Mouse (Mus musculus) left cerebral cortex, postnatal 25 days (tissue): ENCODE measurements around the gene Jph3. TPM values are rescaled to one million over a fixed set of nuclear protein-coding genes. Genes with fewer than 3 reads are reported as not detected.

Source experiments
- DNase-seq, 2 experiments: peaks; one replicate each; pipeline ENCODE4 v3.0.0; 2022; ENCODE audit warnings: low spot score in 2 of 2, mixed read lengths in 1 of 2
- intact Hi-C: fragments of 180-260 bp; cut with DNase I; formaldehyde crosslinking; loops from one replicate; pipeline ENCODE4 v1.15.1; 2025
- total RNA-seq, 2 experiments: library from RNA; stranded (reverse); gene quantifications; 2 replicates each; pipeline ENCODE4 v1.2.3; 2021

Gene Jph3
- 100 to 1,000 TPM; 254 to 260 TPM for total RNA-seq

DNA sequence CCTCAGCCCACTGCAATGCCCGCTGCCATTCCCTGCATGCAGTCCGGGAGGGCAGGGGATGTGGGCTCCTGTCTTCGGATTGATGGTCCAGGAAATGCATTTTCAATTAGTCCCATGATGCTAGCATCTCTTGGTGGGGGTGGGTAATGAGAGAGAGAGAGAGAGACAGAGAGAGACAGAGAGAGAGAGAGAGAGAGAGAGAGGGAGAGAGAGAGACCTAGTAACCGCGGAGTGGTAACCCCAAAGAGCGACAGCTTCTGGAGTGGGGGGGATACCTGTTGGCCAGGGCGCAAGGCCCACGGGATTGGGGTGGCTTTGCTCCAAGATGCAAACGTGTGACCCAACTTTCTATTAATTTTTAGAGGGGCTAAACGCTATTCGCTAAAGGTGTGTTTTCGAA lies at the start of gene Jph3:
Jph3 (plus strand) TSS at position 301 of the 400 bp plus-strand sequence.
- no peak for DNase-seq
- intact Hi-C loops = no loop called here

DNA sequence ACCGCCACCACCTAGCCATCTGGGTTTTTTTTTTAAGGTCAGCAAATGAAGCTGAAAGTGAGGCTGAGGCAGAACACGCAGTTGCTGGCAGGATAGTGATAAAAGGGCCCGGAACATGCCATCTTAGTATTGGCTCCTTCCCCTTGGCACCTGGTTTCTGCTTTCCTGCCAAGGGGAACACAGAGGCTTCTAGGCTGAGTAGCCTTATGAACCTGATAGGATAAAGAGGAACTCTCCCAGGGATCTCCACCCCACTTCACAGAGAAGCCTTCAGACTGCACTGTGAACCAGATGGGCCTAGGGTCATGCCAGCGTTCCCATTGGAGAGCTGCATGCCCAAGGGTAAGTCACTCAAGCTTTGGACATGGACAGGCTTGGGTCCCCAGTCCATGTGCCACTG lies 48.5 kb upstream of the Jph3 start:
- intact Hi-C loops = no loop called here

DNA sequence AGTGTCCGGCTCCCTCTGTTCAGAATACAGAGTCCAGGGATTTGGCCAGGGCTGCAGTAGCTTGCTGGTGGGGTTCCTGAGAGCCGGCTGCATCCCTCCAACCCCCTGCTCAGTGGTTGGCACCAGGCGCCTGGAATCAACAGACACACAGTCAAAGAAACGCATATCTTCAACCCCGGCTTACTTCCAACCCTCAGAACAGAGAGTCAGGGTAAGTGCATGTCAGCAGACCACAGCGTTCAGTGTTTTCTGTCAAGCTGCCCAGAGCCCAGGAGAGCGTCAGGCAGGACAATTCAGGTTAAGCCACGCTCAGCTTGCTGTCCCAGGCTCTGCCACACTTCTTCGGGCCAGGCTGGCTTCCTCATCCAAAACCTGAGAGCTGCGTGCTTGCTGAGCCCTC lies 48.0 kb upstream of the Jph3 start:
- intact Hi-C loops = no loop called here
- DNase-seq = no peak

More for the DNA sequence above, 48.5 kb upstream of the Jph3 start:
- DNase-seq = no peak

DNA sequence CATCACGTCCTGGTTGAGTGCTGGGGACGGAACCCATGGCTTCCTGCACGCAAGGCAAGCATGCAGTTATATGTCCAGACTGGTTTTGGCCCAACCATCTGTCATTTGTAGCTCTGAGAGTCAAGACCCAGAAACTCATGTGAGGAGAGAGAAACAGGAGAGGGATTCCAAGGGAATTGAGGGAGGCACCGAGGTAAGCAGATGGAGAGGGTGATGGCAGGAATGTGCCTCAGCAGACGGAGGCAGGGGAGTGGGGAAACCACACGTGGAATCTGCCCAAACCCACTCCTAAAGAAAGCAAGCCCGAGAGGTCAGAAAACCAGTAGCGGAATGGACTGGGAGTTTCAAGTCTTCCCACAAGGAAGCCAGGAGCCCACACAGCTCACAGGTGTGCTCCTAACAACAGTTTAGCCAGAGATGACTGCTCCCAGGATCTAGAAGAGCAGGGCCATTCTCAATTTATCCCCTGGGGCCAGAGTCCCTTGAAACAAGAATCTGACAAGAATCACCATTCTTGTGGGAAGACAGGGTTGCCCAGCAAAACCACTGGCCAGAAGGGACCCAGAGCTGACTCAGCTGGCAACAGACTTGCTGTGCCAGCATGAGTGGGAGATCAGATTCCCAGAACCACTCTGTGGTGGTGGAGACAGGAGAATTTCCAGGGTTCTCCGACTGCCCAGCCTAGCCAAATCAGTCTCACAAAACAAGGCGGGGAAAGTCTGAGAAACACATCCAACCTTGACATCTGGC lies 46.2 kb upstream of the Jph3 start:
- intact Hi-C loops = no loop called here
- DNase-seq = peak in 1 of 2 experiments; percentile 67

DNA sequence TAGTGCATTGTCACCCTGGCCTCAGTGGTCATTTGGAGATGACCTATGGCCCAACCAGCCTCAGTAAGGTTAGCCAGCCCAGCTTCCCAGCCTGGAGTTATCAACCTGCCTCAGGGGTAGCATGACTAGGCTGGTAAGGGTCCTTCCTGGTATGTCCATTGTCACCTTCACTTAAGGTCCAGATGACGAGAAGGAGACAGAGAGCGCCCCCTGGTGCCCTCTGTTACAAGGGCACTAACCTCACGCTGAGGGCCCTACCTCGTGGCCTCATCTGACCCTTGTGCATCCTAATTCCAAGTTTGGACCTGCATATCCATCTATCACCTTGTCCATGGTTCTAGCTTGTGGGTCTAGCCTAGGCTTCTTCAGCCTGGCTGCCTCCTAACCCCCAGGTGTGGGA lies 44.0 kb upstream of the Jph3 start:
- intact Hi-C loops = loop anchor here (2.0 to 5.0 kb wide), 3 partner anchors 68 to 138 kb away; no protein-coding TSS in a partner anchor
- DNase-seq = peak in 1 of 2 experiments; percentile 46

DNA sequence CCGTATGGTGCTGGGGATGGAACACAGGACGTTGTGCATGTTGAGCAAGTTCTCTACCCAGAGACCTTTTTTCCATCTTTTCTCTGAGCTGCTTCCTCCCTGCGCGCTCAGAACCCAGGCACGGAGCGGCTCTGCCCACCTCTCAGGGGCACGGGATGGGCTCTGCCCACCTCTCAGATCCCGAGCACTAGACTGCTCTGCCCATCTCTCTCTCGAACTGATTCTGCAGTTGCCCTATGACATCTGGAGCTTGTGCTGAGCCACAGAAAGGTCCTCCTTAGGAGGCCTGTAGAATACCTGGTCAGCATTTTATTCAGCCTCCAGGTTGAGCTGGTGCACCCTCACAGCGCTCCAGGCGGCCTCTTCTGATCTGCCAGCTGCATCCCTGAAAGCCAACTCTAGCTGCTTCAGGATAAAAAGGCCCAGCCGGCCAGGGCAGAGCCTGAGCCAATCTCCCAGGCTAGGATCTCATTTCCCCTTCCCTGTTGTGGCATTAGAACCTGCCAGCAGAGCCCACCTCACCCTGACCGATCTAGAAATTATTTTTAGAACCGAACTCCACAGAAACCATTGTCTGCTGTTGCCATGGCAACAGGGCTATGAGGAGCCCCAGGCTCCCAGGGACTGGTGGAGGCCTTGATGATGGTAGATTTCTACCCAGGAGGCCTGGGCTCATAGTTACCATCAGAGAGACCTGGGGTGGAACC lies 41.8 kb upstream of the Jph3 start:
- DNase-seq = peak; percentile 77 to 82
- intact Hi-C loops = loop anchor here (5.0 kb wide), 2 partner anchors 70 to 140 kb away; no protein-coding TSS in a partner anchor

DNA sequence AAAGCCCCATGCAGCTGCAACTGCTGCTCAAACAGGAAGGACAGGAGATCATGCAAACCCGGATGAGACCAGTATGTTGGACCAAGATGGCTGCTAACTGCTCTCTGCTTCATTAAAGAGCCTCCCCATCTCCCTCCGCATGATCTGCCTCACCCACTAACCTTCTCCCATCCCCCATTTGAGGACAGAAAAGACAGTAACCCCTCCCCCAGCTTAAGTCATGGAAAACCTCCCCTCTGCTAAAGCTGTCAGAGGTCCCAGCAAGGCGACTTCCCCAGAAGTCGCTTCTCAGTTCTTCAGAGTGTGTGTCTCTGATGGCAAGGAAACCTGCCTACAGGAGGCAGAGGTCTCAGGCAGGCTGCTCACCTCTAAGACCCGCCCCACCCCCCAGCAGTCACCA lies 40.9 kb upstream of the Jph3 start:
- intact Hi-C loops = loop anchor here (5.0 kb wide), 2 partner anchors 71 to 141 kb away; no protein-coding TSS in a partner anchor
- no peak for DNase-seq

DNA sequence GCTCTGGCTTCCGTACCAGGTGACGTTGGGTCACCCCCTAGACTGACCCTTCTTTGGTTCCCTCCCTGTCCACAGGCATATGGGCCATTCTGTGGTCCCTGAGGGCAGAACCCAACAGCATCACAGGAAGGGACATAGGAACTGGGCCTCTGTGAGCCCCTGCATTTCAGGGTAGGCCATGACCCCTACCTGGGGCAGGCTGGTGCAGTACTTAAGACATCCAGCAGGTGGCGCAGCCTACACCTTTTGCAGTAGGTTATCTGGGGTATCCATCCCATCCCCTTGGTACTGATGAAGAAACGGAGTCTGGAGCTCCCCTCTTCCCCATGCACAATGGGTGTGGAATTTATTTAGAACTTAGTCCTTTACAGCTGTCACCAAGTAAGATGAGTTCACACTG lies 35.0 kb upstream of the Jph3 start:
- no peak for DNase-seq
- intact Hi-C loops = no loop called here

DNA sequence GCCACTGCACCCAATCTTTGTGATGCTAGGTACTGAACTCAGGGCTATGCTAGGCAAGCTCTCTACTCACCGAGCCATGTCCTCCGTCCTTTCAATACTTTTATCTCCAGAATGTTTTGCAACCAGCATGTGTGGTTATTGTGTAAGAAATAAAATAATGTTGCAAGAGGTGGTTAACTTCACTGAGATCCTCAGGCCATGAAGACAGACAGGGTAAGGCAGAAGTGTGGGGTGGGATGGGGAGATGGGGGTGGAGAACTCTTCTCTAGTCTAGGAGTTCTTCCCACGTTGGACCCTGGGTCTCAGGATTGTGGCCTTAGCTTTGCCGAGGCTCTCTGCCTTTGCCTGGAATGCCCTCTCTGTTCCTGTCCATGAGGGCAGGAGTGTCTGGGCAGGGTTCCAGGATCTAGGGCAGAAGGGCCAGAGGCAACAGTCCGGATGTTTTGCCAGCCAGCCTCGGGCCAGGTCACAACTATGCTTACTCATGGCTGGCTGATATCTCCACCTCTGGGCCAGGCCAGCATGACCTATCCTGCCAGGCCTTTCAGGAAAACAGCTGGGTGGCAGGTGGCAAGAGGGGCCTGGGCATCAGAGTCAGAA lies 33.7 kb upstream of the Jph3 start:
- no peak for DNase-seq
- intact Hi-C loops = no loop called here

DNA sequence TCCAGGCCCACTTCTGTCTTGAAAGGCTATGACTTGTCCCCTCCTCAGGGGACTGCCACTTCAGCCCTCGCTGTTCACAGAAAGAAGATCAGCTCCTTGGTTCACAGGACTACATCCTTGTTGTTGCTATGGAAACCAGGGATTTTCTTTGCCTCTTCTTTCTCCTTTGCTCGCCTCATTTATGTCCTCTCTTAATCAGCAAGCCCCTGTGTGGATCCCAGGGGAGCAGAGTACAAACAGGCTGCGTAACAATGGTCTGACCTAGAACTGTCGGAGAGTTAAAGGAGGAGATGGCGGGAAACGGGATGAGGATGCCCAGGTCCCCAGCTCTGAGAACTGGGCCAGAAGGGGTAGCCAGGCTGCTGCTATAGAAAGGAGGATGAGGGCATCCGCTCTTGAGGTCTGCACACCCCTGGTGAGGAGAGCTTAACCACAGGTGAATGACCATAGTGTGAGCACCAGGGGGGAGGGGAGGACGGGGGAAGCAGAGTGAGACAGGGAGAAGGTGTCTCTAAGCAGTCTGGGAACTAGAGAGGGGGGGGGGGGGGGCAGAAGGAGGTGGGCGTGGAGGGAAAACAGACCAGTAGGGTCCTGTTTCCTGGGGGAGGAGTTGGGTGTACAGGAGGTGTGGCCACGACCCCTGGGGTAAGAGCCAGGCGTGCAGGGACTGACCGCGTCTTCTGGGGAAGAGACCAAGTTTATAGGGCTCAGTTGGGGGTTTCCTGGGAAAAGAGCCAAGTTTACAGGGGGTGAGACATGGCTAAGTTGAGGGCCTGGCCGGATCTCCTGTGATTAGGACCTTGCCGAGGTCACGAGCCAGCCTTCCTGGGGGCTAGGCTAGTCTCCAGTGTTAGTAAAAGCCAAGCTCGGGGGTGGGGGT lies 31.4 kb upstream of the Jph3 start:
- intact Hi-C loops = no loop called here
- DNase-seq = peak in 1 of 2 experiments; percentile 49

DNA sequence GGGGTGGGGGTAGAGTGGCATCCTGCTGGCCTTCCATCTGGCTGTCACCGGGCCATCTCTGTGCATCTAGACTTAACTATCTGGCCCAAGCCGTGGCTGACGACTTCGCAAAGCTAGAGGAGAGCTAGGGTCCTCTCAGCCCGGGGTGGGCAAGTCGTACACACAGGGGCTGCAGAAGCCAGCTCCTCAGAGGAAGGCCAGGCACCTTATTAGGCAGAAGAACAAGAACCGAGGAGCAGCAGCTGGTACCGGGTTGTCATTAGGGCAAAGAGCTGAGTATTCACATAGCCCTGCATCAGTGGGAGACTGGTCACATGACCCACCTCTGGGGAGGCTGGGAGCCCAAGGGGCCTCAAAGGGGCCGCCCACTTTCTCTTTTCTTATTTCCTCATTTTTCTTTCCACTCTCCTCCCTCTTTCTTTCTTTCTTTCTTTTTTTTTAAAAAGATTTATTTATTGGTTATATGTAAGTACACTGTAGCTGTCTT lies 30.8 kb upstream of the Jph3 start:
- no peak for DNase-seq
- intact Hi-C loops = no loop called here

DNA sequence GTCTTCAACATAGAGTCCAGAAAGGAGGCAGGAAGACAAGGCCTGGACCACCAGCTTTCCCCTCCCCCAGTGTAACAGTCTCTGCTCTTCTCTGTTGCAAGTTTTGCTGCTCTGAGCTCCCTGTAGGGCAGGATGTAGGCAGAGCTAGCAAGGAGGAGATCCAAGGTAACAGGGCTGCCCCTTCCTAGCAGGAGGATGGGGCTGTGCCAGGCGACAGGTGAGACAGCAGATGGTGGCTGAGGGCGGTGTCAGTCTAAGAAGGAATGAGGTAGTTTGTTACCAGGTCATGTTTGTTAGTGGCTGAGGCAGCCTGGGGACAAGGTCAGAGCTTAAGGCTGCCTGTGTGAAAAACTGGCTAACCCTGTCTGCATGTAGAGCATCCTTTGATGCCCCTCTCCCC lies 29.5 kb upstream of the Jph3 start:
- DNase-seq = no peak

DNA sequence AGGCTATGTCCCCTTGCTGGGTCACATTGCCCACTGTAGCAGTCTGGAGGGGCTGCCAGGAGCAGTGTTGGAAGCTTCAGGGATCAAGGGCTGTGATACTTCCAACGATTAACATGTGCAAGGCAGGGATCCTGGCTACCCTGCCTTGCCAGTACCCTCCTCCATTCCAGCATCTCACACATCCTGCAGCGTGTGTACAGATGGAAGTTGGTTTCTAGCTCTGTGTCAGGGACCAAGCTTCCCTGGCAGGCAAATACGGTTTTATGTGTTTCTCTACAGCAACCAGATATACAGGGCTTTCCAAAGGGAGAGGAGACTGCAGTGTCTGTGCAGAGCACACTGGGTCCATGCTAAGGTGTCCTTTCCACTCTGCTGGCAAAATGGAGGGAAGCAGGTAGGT lies 24.2 kb upstream of the Jph3 start:
- intact Hi-C loops = no loop called here
- DNase-seq = no peak

More for the DNA sequence above, 29.5 kb upstream of the Jph3 start:
- intact Hi-C loops = no loop called here

DNA sequence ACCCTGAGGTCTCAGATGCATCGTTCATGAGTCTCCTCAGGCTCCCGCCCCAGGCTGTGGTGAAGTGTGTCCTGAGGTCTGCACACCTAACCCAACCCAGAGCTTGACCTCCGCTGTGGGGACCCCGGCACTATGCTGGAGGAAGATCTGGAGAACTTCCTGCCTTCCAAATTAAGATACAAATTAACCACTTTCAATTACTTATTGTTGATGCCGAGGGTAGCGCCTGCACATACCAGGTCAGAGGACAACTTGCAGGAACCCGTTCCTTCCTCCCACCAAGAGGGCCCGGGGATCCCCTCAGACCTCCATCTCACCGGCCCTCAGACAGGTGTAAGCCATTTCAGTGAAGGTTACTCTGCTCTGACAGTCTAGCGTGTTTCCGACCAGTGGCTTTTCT lies 22.5 kb upstream of the Jph3 start:
- intact Hi-C loops = no loop called here
- no peak for DNase-seq

DNA sequence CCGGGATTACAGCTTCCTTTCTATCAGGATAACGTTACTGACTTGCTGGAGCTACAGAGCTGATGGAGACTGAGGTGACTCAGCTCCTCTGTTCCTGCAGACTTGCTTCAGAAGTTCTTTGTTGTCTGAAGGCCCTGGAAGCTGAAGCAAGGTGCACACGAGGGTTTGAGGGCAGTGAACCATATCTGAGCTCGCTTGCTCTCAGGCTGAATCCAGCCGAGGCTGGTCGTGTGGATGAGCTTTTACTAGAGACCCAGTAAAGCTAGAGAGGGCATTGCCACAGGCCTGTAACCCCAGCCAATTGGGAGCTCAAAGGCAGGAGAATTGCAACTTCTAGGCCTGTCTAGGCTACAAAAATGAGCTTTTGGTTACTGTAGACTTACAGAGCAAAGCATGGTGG lies 21.0 kb upstream of the Jph3 start:
- no peak for DNase-seq

DNA sequence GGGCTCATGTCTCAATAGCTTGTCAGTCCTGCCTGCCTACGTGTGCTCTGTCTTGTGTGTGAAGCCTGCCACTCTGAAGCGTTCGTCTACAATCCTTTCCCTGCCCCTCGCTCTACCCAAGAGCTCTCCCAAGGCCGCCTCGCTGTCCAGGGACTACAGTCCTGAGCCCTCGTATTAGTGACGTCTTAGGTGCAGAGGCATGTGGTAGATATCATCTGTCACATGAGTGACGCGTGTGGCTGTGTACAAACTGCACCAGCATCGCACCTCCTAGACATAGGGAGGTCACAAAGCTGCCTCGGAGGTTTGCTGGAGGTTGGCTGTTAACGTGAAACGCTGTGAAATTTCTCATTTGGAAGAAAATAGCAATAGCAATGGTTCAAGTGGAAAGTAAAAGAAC lies 11.9 kb upstream of the Jph3 start:
- intact Hi-C loops = loop anchor here (5.0 kb wide), 2 partner anchors 115 to 205 kb away; no protein-coding TSS in a partner anchor
- DNase-seq = no peak

More for the DNA sequence above, 21.0 kb upstream of the Jph3 start:
- intact Hi-C loops = no loop called here

DNA sequence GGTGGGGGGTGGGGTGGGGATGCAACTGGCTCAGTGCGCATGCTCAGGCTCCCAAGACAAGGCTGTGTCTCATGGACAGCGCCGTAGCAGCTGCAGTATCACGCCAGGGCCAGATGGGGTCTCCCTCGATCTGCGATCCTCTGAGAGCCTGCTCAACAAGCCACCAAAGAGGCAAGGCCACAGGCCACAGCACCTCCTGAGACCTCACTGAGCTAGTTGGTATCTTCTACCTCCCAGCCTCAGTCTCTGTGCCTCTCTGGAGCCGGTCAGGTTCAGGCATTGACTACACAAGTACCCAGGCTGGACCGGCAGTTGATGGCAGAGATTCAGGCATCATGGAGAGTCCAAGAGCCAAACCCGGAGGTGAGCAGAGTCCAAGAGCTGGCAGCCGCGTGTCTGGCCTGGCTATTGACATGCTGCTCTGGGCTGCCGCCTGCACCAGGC lies 11.4 kb upstream of the Jph3 start:
- intact Hi-C loops = loop anchor here (5.0 kb wide), 2 partner anchors 114 to 204 kb away; no protein-coding TSS in a partner anchor

DNA sequence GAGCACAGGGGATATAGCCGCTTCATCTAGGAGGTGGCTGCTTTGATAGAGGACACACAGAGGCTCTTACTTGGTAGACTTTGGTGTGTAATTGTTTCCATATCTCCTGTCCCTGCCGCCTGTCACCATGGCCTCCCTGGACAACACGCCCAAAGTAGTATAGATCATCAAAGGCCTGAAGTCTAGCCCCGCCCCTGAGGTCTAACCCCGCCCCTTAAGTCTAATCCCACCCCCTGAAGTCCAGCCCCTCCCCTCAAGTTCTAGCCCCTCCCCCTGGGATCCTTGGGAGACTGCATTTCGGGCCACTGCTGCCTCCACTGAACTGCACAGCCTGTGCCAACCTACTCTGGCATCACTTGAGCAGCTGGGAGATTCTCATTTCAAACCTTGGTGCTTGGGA lies 10.5 kb upstream of the Jph3 start:
- intact Hi-C loops = loop anchor here (5.0 kb wide), 2 partner anchors 113 to 203 kb away; no protein-coding TSS in a partner anchor
- no peak for DNase-seq

More for the DNA sequence above, 11.4 kb upstream of the Jph3 start:
- DNase-seq = peak; percentile 92 to 98

DNA sequence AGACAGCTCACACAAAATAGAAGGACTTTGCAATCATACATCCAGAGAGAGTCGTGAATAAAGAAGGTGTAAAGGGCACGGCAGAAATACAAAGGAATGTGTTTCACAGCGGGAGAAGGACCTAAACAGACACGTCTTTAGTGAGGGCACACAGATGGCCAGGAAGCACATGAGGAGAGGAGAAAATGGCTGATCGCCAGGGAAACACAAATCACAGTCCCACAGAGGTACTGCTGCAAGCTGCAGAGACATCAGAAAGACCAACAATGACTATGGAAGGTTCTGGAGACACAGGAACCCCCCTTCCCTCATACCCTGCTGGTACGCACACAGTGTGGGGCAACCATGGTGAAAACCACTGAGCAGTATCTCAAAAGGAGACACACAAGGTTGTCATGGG lies 8.4 kb upstream of the Jph3 start:
- intact Hi-C loops = no loop called here
- no peak for DNase-seq
